Mouse (Mus musculus): ENCODE measurements around the gene Irak4.

DNA sequence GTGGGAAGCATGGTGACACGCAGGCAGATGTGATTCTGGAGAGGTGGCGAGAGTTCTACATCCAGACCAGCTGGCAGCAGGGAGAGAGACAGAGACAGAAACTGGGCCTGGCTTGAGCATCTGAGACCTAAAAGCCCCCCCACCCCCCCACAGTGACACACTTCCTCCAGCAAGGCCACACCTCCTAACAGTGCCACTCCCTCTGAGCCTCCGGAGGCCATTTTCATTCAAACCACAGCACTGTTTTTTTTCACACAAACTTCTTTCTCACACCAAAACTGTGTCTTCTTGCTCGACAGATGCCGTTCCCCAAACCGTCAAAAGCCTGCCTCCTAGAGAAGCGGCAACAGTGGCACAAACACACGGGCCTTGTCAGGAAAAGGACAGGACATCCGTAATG is 10.1 kb downstream of the Irak4 start:
- TF ChIP-seq POLR2A (IDR thresholded peaks at IDR 0.05; ENCODE audit: insufficient read depth, low read length) (no peak), EP300 (IDR thresholded peaks at IDR 0.05; ENCODE audit: insufficient read depth, low read depth, low read length) (no peak)

Data from ES-Bruce4 (cell line).